Mouse (Mus musculus) forebrain, embryonic 11.5 days (tissue): Measurements from ENCODE around the gene Map4k2. TPM values are rescaled to one million over a fixed set of nuclear protein-coding genes. Genes with fewer than 3 reads are reported as not detected.
A peak's percentile ranks its signal among the peaks of the same experiment; 100 is the strongest.

ENCODE experiments used
- ATAC-seq: fragments of 200-750 bp; cut with Nextera tagmentation; replicated peaks from 2 replicates; pipeline ENCODE4 v1.8.0; 2017; ENCODE audit warnings: moderate TSS enrichment; ENCODE audit not compliant: low FRiP score
- DNase-seq: peaks from one replicate; pipeline ENCODE4 v3.0.0-alpha.2; 2017; ENCODE audit warnings: low spot score
- H3K27ac ChIP-seq: fragments of 300-500 bp; sonication (generic); 2 replicates; pipeline ENCODE4 v1.5.1; 2014; ENCODE audit warnings: low read depth, low read length
- H3K27me3 ChIP-seq: fragments of 300-500 bp; sonication (generic); 2 replicates; pipeline ENCODE4 v1.6.1; 2014; ENCODE audit warnings: mild to moderate bottlenecking, low read length, mixed read lengths; ENCODE audit not compliant: control insufficient read depth, insufficient read depth
- H3K36me3 ChIP-seq: fragments of 300-500 bp; sonication (generic); 2 replicates; pipeline ENCODE4 v1.6.1; 2014; ENCODE audit warnings: mild to moderate bottlenecking, low read length, moderate library complexity, mixed read lengths; ENCODE audit not compliant: control insufficient read depth, insufficient read depth
- H3K4me1 ChIP-seq: fragments of 300-500 bp; sonication (generic); replicated peaks from 2 replicates; pipeline ENCODE4 v1.6.1; 2014; ENCODE audit warnings: low read length, mixed read lengths; ENCODE audit not compliant: control insufficient read depth, insufficient read depth
- H3K4me2 ChIP-seq: fragments of 300-500 bp; sonication (generic); 2 replicates; pipeline ENCODE4 v1.6.1; 2014; ENCODE audit warnings: low read depth, mild to moderate bottlenecking, low read length, moderate library complexity, mixed read lengths; ENCODE audit not compliant: severe bottlenecking
- H3K4me3 ChIP-seq: fragments of 300-500 bp; sonication (generic); 2 replicates; pipeline ENCODE4 v1.5.1; 2014; ENCODE audit warnings: low read depth, low read length
- H3K9ac ChIP-seq: fragments of 300-500 bp; sonication (generic); 2 replicates; pipeline ENCODE4 v1.6.1; 2014; ENCODE audit warnings: low read length
- H3K9me3 ChIP-seq: fragments of 300-500 bp; sonication (generic); 2 replicates; pipeline ENCODE4 v1.6.1; 2016; ENCODE audit warnings: low read length, mixed read lengths; ENCODE audit not compliant: control insufficient read depth
- WGBS: fragments of 180-500 bp; shearing (Covaris S2); extraction: QIAGEN DNeasy Blood & Tissue Kit; methylation state at CpG from one replicate; pipeline ENCODE4 v1.1.7; 2014; 5-methylcytosine and 5-hydroxymethylcytosine counted together
- polyA plus RNA-seq: library from polyadenylated mRNA; unstranded; fragments of >200 nt; fragmentation: Nextera tagmentation; extraction: Ambion mirVana; gene quantifications from 2 replicates; pipeline ENCODE4 v1.2.1, GENCODE M21; 2014

Gene Map4k2
- polyA plus RNA-seq, 1 experiment from 2014 or later, result 13.7 TPM

GRCm38 (mm10) chr19:6331178-6331577, 9.8 kb upstream of the Map4k2 start:
- DNase-seq (no peak), ATAC-seq (no peak)
- 76% methylated on average over 5 of the region's 5 CpGs for WGBS
- Histone ChIP-seq H3K4me1 (peaks cover 7% of the 10 kb centered on the region; the same call in 1 of the 2 replicates), H3K27me3 (no peaks in the 10 kb centered on the region), H3K9ac (no peak overlapping the region), H3K4me3 (no peak overlapping the region), H3K27ac (no peak overlapping the region), H3K4me2 (no peak overlapping the region), H3K36me3 (no peaks in the 10 kb centered on the region), H3K9me3 (no peaks in the 10 kb centered on the region)

DNA sequence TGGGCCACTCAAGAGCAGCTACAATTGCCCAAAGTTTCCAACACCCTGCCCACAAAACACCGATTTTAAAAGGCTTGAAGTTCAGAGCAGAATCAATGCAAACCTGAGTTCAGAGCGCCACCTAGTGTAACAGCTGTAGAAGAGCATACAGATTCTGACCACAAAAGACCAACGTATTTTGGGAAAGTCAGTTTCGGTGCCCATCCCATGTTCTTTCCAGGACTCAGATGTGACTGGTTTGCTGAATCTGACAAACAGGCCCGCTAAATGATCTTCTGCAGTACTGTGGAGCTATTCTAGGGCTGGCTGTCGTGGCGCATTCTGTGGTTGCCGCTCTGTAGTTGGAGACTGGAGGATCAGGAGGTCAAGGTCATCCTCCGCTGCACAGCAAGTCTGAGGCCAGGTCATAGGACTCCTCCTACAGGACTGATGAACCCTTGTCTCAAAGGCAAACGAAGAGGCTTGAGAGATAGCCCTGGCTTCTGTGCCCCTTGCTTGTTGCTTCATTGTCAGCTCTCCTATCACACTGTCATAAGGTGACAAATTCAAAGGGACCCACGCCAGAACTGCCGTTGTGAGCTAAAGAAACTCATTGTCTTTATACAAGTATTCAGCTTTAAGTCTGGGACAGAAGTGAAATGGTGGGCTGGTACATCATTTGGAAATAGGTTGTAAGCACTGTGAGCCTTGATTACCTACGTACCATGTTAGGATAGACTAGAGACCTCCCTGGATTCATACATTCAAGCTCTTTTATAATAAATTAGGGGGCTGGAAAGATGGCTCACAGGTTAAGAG, 9.0 kb upstream of the Map4k2 start:
- Histone ChIP-seq H3K27me3 (no peaks in the 10 kb centered on the region), H3K9me3 (no peaks in the 10 kb centered on the region), H3K4me1 (peaks cover 14% of the 10 kb centered on the region), H3K9ac (peak overlapping the region; percentile 23; the same call in 1 of the 2 replicates), H3K4me2 (peak overlapping the region; percentile 34), H3K4me3 (no peak overlapping the region), H3K27ac (no peak overlapping the region), H3K36me3 (no peaks in the 10 kb centered on the region)
- peak; percentile 69 for DNase-seq
- WGBS, result 25% methylated on average over 13 of the region's 13 CpGs
- no peak for ATAC-seq

GRCm38 (mm10) chr19:6333761-6334595, 7.0 kb upstream of the Map4k2 start:
- Histone ChIP-seq H3K36me3 (peaks cover 4% of the 10 kb centered on the region; the same call in 1 of the 2 replicates), H3K9me3 (no peaks in the 10 kb centered on the region), H3K4me2 (peak overlapping the region; percentile 98), H3K4me1 (peaks cover 14% of the 10 kb centered on the region), H3K27ac (peak overlapping the region; percentile 69), H3K4me3 (peak overlapping the region; percentile 88; the same call in 1 of the 2 replicates), H3K27me3 (no peaks in the 10 kb centered on the region), H3K9ac (peak overlapping the region; percentile 50; the same call in 1 of the 2 replicates)
- DNase-seq (no peak), ATAC-seq (0 out of 2 replicates have a peak, but pooled peaks have one; percentile 4)
- 69% methylated on average over 9 of the region's 9 CpGs for WGBS

DNA sequence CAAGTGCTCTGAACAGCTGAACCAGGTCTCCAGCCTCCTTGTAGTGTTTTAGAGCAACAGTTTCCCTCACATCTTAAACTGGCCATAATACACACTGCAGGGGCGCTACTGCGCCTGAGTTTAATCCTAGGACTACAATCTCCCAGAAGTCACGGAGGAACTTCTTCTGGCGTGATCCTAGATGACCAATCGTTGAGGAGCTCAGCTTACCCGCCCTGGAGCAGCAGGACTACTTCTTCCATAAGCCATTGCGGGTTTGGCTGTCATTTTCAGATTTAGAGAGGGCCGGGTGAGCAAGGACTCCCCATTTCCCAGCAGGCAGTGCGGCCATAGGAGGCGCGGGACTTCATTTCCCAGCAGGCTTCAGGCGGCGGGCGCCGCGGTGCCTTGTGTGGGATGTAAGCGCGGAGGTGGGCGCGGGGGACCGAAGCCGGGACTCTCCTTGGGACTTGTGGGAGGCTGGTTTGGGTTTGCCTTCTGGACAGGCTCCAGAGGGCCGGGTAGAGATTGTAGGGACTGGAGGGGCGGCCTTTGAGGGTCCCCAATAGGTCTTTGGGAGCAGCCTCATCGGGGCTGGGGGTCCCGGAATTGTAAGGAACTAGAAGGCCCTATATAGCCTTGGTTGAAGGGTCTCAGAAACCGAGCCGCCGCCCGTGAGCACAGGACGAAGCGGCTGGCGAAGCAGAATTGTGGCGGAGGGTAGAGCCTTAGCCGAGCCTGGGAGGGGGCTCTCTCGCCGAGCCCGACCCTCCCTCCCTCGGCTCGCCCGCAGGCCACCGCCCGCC, 6.1 kb upstream of the Map4k2 start, which contains the start of gene Men1:
Gene Men1 (plus strand): TSS at position 307 of the 785 bp plus-strand sequence.
- Histone ChIP-seq H3K27me3 (no peaks in the 10 kb centered on the region), H3K36me3 (peaks cover 4% of the 10 kb centered on the region; the same call in 1 of the 2 replicates), H3K9ac (peak within 1 kb of the TSS; percentile 85), H3K4me3 (peak within 1 kb of the TSS; percentile 88), H3K4me1 (peaks cover 14% of the 10 kb centered on the region), H3K4me2 (peak within 1 kb of the TSS; percentile 98), H3K9me3 (no peaks in the 10 kb centered on the region), H3K27ac (peak within 1 kb of the TSS; percentile 69)
- under 1% methylated on average over 42 of the region's 43 CpGs for WGBS
- ATAC-seq (peak; percentile 93), DNase-seq (peak; percentile 96)

DNA sequence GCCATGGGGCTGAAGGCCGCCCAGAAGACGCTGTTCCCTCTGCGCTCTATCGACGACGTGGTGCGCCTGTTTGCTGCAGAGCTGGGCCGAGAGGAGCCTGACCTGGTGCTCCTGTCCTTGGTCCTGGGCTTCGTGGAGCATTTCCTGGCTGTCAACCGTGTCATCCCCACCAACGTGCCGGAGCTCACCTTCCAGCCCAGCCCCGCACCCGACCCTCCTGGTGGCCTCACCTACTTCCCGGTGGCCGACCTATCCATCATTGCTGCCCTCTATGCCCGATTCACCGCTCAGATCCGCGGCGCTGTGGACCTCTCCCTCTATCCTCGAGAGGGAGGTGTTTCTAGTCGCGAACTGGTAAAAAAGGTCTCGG, 5.5 kb upstream of the Map4k2 start:
- peaks cover 14% of the 10 kb centered on the region for H3K4me1 ChIP-seq
- peak; percentile 68 for DNase-seq
- H3K9me3 ChIP-seq, result no peaks in the 10 kb centered on the region
- ATAC-seq, result 0 out of 2 replicates have a peak, but pooled peaks have one; percentile 1
- peak overlapping the region; percentile 88 for H3K4me3 ChIP-seq
- peak overlapping the region; percentile 8; the same call in 1 of the 2 replicates for H3K27ac ChIP-seq
- H3K4me2 ChIP-seq, result peak overlapping the region; percentile 98
- H3K27me3 ChIP-seq, result no peaks in the 10 kb centered on the region
- H3K9ac ChIP-seq, result peak overlapping the region; percentile 85
- 0% methylated on average over 25 of the region's 25 CpGs for WGBS
- H3K36me3 ChIP-seq, result peaks cover 4% of the 10 kb centered on the region; the same call in 1 of the 2 replicates

- Histone ChIP-seq H3K27ac (no peak overlapping the region), H3K36me3 (peaks cover 4% of the 10 kb centered on the region; the same call in 1 of the 2 replicates), H3K9me3 (no peaks in the 10 kb centered on the region), H3K4me2 (no peak overlapping the region), H3K4me1 (peaks cover 14% of the 10 kb centered on the region), H3K27me3 (no peaks in the 10 kb centered on the region), H3K9ac (peak overlapping the region; percentile 35; the same call in 1 of the 2 replicates), H3K4me3 (no peak overlapping the region)
- no peak for DNase-seq
- WGBS, result 96% methylated on average over 10 of the region's 10 CpGs
- ATAC-seq, result no peak
Measured at GRCm38 (mm10) chr19:6336920-6337319, 4.0 kb upstream of the Map4k2 start.

DNA sequence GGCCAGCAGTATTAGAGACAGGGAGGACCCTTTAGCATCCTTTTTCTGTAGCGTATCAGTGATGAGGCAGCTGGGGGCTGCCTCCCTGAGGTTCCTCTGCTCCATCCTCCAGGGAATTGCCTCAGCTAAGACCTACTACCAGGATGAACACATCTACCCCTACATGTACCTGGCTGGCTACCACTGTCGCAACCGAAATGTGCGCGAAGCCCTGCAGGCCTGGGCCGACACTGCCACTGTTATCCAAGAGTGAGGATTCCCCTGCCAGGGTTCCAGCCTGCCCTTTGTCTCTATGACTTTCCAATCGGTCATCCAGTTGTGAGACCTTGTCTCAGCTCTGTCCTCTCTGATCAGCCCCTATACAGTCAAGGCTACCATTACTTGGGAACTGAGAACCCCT, 2.8 kb upstream of the Map4k2 start:
- DNase-seq (no peak), ATAC-seq (no peak)
- Histone ChIP-seq H3K9me3 (no peaks in the 10 kb centered on the region), H3K36me3 (peaks cover 4% of the 10 kb centered on the region; the same call in 1 of the 2 replicates), H3K27ac (no peak overlapping the region), H3K4me3 (no peak overlapping the region), H3K27me3 (no peaks in the 10 kb centered on the region), H3K4me1 (peaks cover 14% of the 10 kb centered on the region), H3K4me2 (no peak overlapping the region), H3K9ac (no peak overlapping the region)
- WGBS, result 96% methylated on average over 7 of the region's 7 CpGs

DNA sequence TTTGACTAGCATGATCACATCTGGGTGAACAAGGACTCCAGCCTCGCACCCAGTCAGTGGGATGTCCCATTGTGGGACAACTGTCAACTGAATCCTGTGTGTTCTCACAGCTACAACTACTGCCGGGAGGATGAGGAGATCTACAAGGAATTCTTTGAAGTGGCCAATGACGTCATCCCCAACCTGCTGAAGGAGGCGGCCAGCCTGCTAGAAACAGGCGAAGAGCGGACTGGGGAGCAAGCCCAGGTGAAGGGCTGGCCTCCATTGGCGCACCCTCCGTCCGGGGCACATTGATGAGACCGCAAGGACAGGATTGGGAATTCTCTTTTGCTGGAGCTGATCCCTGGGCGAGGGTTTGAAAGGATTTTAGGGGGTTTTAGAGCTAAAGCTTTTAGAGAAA, 2.2 kb upstream of the Map4k2 start:
- peaks cover 4% of the 10 kb centered on the region; the same call in 1 of the 2 replicates for H3K36me3 ChIP-seq
- H3K4me3 ChIP-seq, result no peak overlapping the region
- H3K4me2 ChIP-seq, result no peak overlapping the region
- H3K9ac ChIP-seq, result no peak overlapping the region
- peaks cover 14% of the 10 kb centered on the region for H3K4me1 ChIP-seq
- 93% methylated on average over 11 of the region's 11 CpGs for WGBS
- H3K9me3 ChIP-seq, result no peaks in the 10 kb centered on the region
- DNase-seq (no peak), ATAC-seq (no peak)
- no peak overlapping the region for H3K27ac ChIP-seq
- H3K27me3 ChIP-seq, result no peaks in the 10 kb centered on the region
